Mouse (Mus musculus): Measurements from ENCODE around the gene Gfpt1. TPM values are rescaled to one million over a fixed set of nuclear protein-coding genes. Genes with fewer than 3 reads are reported as not detected.
A peak's percentile ranks its signal among the peaks of the same experiment; 100 is the strongest.

Gene Gfpt1
- polyA plus RNA-seq, 1 experiment from 2014 or later = 23.7 TPM

DNA sequence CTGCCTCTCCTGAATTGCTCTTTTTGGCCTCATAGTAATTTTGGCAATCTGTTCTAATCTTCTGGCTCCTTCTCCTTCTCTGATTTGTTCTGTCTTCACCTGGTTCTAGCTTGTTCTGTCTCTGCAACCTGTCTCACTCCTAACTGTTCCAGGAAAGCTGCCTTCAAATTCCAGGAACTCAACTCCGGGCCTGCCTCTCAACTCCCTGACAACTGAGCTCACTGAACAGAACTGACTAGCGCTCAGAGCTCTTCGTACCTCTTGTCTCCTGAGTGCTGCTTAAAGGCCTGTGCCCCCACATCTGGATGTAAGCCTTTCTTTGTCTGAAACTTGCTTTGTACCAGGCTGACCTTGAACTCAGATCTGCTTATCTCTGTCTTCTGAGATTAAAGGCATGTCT is 10.2 kb upstream of the Gfpt1 start:
- no peak overlapping the region for H3K9ac ChIP-seq (ENCODE audit: low read length)
- no peaks in the 10 kb centered on the region for H3K27me3 ChIP-seq (ENCODE audit: control insufficient read depth, insufficient read depth, low read length)
- DNase-seq (ENCODE audit: low spot score) = no peak
- H3K4me2 ChIP-seq (ENCODE audit: low read depth, severe bottlenecking) = no peak overlapping the region
- no peaks in the 10 kb centered on the region for H3K4me1 ChIP-seq (ENCODE audit: control insufficient read depth, insufficient read depth, low read length)
- no peak for ATAC-seq (ENCODE audit: insufficient number of reproducible peaks, low FRiP score, low TSS enrichment, low read depth)
- WGBS = 92% methylated on average over 3 of the region's 3 CpGs
- no peaks in the 10 kb centered on the region for H3K9me3 ChIP-seq (ENCODE audit: control insufficient read depth, low read length)
- H3K27ac ChIP-seq (replicated peaks; ENCODE audit: low read depth, low read length) = no peak overlapping the region
- no peak overlapping the region for H3K4me3 ChIP-seq (ENCODE audit: low read depth, low read length)
- H3K36me3 ChIP-seq (ENCODE audit: control insufficient read depth, insufficient read depth, low read length) = peaks cover 3% of the 10 kb centered on the region; the same call in 1 of the 2 replicates

DNA sequence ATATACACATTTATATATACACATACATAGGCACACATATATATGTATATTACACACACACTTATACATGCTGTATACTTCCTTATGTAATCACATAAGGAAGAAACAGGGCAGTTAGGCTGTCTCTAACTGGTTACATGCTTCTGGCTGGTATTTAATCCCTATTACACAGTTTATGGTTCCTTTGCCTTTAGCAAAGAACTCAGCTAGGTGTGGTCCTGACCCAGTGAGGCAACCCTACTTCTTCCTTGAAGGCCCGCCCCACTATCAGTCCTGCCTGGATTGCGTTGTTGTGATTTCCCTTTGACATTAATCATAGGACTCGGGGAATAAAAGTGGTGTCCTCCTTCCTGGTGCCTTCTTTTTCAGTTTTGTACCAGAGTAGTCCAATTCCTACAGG is 8.3 kb upstream of the Gfpt1 start:
- Histone ChIP-seq H3K4me2 (ENCODE audit: low read depth, severe bottlenecking) (no peak overlapping the region), H3K27ac (replicated peaks; ENCODE audit: low read depth, low read length) (no peak overlapping the region), H3K4me3 (ENCODE audit: low read depth, low read length) (no peak overlapping the region), H3K9ac (ENCODE audit: low read length) (no peak overlapping the region), H3K9me3 (ENCODE audit: control insufficient read depth, low read length) (no peaks in the 10 kb centered on the region), H3K36me3 (ENCODE audit: control insufficient read depth, insufficient read depth, low read length) (no peaks in the 10 kb centered on the region), H3K4me1 (ENCODE audit: control insufficient read depth, insufficient read depth, low read length) (no peaks in the 10 kb centered on the region), H3K27me3 (ENCODE audit: control insufficient read depth, insufficient read depth, low read length) (no peaks in the 10 kb centered on the region)
- DNase-seq (ENCODE audit: low spot score) = no peak
- no peak for ATAC-seq (ENCODE audit: insufficient number of reproducible peaks, low FRiP score, low TSS enrichment, low read depth)
- 93% methylated on average over 3 of the region's 3 CpGs for WGBS

DNA sequence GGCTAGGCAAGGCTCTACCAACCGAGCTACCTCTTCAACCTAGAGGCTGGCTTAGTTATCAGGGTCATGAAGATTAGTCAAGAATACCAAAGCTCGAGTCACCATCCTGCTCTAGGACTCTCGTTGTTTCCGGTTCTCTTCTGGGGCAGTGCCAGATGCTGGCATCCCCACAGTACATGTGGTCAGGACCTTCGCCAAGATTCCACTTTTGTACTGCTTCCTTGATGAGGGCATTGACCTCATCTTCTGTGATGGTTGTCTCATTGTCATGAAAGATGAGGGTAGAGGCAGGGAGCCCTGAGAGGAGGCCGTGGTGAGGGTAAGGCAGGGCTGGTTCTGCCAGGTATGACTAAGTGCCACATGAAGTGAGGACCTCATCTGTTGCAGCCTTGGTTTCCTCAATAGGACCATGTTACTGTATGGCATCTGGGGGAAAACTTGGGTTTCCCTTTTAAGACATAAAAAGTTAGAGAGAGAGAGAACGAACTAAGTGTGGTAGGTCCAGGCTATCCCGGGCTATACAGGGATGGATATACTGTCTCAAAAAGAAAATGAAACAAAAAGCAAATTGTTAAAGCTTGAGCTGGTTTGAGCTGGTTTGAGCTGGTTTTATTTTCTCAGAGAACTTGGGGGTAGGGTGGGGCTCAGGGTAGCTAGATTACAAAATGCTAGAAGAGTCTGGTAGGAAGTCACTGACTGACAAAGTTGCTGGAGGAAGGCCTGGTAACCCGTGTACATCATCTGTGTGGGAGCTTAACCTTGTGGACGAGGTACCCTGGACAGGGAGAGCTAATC is 4.6 kb upstream of the Gfpt1 start:
- Histone ChIP-seq H3K27ac (replicated peaks; ENCODE audit: low read depth, low read length) (no peak overlapping the region), H3K4me3 (ENCODE audit: low read depth, low read length) (no peak overlapping the region), H3K9me3 (ENCODE audit: control insufficient read depth, low read length) (no peaks in the 10 kb centered on the region), H3K4me1 (ENCODE audit: control insufficient read depth, insufficient read depth, low read length) (no peaks in the 10 kb centered on the region), H3K36me3 (ENCODE audit: control insufficient read depth, insufficient read depth, low read length) (no peaks in the 10 kb centered on the region), H3K4me2 (ENCODE audit: low read depth, severe bottlenecking) (no peak overlapping the region), H3K27me3 (ENCODE audit: control insufficient read depth, insufficient read depth, low read length) (no peaks in the 10 kb centered on the region), H3K9ac (ENCODE audit: low read length) (no peak overlapping the region)
- DNase-seq (ENCODE audit: low spot score) (no peak), ATAC-seq (ENCODE audit: insufficient number of reproducible peaks, low FRiP score, low TSS enrichment, low read depth) (no peak)
- 87% methylated on average over 10 of the region's 10 CpGs for WGBS

DNA sequence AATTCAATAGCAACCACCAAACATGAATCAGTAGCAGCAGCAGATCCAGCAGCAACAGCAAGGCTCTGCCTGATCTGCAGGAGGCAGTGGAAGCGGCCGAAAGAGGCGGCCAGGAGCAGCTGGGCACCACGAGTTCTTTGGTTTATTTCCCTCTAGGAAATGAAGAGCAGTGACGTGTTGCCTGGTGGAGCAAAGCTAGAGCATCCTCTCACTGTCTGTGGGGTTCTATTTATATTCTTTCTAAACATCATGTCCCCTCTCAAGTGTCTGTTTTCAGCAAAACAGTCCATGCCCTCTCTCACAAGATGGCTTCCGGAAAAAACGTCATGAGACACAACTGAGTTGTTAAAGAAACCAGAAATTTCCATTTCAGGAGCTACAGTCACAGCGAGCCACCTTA is 3.5 kb upstream of the Gfpt1 start:
- DNase-seq (ENCODE audit: low spot score) (no peak), ATAC-seq (ENCODE audit: insufficient number of reproducible peaks, low FRiP score, low TSS enrichment, low read depth) (no peak)
- 89% methylated on average over 8 of the region's 8 CpGs for WGBS
- H3K4me1 ChIP-seq (ENCODE audit: control insufficient read depth, insufficient read depth, low read length) = peaks cover 6% of the 10 kb centered on the region; the same call in 1 of the 2 replicates
- no peaks in the 10 kb centered on the region for H3K9me3 ChIP-seq (ENCODE audit: control insufficient read depth, low read length)
- H3K27me3 ChIP-seq (ENCODE audit: control insufficient read depth, insufficient read depth, low read length) = no peaks in the 10 kb centered on the region
- no peaks in the 10 kb centered on the region for H3K36me3 ChIP-seq (ENCODE audit: control insufficient read depth, insufficient read depth, low read length)
- no peak overlapping the region for H3K27ac ChIP-seq (replicated peaks; ENCODE audit: low read depth, low read length)
- no peak overlapping the region for H3K4me3 ChIP-seq (ENCODE audit: low read depth, low read length)
- H3K4me2 ChIP-seq (ENCODE audit: low read depth, severe bottlenecking) = no peak overlapping the region
- H3K9ac ChIP-seq (ENCODE audit: low read length) = no peak overlapping the region

DNA sequence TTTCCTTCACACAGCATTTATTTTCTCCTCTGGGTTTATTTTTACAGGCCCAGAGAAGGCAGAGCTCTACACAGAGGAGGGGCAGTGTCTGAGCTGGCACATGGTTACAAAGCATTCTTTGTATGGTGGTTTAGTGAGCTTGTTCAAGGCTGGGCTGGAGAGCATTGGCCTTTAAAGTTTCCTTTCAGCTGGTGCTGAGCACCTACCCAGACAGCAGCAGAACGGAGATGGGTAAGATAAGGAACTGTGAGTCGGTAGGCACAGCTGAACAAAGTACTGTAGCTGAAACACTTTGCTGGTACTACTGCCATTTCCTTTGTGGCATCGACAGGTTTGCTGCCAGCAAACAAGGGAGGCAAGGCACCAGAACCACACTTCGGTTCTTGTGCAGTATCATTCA is 1.7 kb upstream of the Gfpt1 start:
- H3K36me3 ChIP-seq (ENCODE audit: control insufficient read depth, insufficient read depth, low read length) = no peaks in the 10 kb centered on the region
- ATAC-seq (ENCODE audit: insufficient number of reproducible peaks, low FRiP score, low TSS enrichment, low read depth) = no peak
- WGBS = 89% methylated on average over 4 of the region's 4 CpGs
- H3K27ac ChIP-seq (replicated peaks; ENCODE audit: low read depth, low read length) = peak overlapping the region; percentile 52; the same call in 1 of the 2 replicates
- no peak for DNase-seq (ENCODE audit: low spot score)
- no peaks in the 10 kb centered on the region for H3K27me3 ChIP-seq (ENCODE audit: control insufficient read depth, insufficient read depth, low read length)
- H3K4me2 ChIP-seq (ENCODE audit: low read depth, severe bottlenecking) = no peak overlapping the region; the same call in 1 of the 2 replicates
- no peaks in the 10 kb centered on the region for H3K9me3 ChIP-seq (ENCODE audit: control insufficient read depth, low read length)
- H3K9ac ChIP-seq (ENCODE audit: low read length) = no peak overlapping the region
- no peak overlapping the region for H3K4me3 ChIP-seq (ENCODE audit: low read depth, low read length)
- peaks cover 6% of the 10 kb centered on the region; the same call in 1 of the 2 replicates for H3K4me1 ChIP-seq (ENCODE audit: control insufficient read depth, insufficient read depth, low read length)

DNA sequence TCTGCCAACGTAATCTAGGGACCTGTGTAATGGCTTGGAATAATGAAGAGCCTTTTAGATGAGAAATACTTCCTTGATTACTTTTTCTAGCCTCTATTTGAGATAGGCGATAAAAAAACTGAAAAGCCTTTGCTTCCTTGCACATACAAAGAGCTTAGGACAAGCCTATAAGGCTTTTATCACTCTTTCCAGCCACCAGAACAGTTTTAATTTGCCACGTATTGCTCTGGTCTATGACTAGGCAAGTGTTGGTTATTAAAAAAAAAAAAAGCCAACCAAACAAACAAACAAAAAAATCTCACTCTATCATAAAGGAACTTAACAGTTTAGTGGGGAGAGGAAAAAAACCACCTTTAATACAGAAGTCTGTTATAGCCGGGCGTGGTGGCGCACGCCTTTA is 1.2 kb upstream of the Gfpt1 start:
- no peak overlapping the region for H3K9ac ChIP-seq (ENCODE audit: low read length)
- ATAC-seq (ENCODE audit: insufficient number of reproducible peaks, low FRiP score, low TSS enrichment, low read depth) (no peak), DNase-seq (ENCODE audit: low spot score) (no peak)
- H3K4me1 ChIP-seq (ENCODE audit: control insufficient read depth, insufficient read depth, low read length) = peaks cover 6% of the 10 kb centered on the region; the same call in 1 of the 2 replicates
- H3K27me3 ChIP-seq (ENCODE audit: control insufficient read depth, insufficient read depth, low read length) = no peaks in the 10 kb centered on the region
- peak overlapping the region; percentile 52; the same call in 1 of the 2 replicates for H3K27ac ChIP-seq (replicated peaks; ENCODE audit: low read depth, low read length)
- peak overlapping the region; percentile 74; the same call in 1 of the 2 replicates for H3K4me2 ChIP-seq (ENCODE audit: low read depth, severe bottlenecking)
- WGBS = 90% methylated on average over 7 of the region's 7 CpGs
- H3K36me3 ChIP-seq (ENCODE audit: control insufficient read depth, insufficient read depth, low read length) = no peaks in the 10 kb centered on the region
- H3K9me3 ChIP-seq (ENCODE audit: control insufficient read depth, low read length) = no peaks in the 10 kb centered on the region
- H3K4me3 ChIP-seq (ENCODE audit: low read depth, low read length) = no peak overlapping the region

DNA sequence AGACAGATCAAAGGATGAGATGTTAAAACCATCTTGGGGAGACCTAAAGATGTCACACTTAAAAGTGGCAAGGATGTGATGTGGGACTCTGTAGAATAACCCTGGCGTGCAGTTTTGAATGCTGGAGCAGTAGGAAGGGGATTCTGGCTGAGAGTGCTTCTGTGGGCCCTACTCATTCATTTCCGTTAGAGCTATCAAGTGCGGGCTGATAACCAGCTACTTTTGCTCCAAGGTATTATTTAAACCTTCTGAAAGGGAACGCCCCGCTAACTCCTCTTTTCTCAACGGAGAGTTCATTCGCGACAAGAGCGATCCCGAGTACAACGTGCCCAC is 676 bp upstream of the Gfpt1 start:
- H3K27ac ChIP-seq (replicated peaks; ENCODE audit: low read depth, low read length) = peak overlapping the region; percentile 99
- ATAC-seq (ENCODE audit: insufficient number of reproducible peaks, low FRiP score, low TSS enrichment, low read depth) (no peak), DNase-seq (ENCODE audit: low spot score) (no peak)
- H3K27me3 ChIP-seq (ENCODE audit: control insufficient read depth, insufficient read depth, low read length) = no peaks in the 10 kb centered on the region
- no peaks in the 10 kb centered on the region for H3K36me3 ChIP-seq (ENCODE audit: control insufficient read depth, insufficient read depth, low read length)
- H3K9ac ChIP-seq (ENCODE audit: low read length) = peak overlapping the region; percentile 91
- peak overlapping the region; percentile 95 for H3K4me3 ChIP-seq (ENCODE audit: low read depth, low read length)
- H3K4me2 ChIP-seq (ENCODE audit: low read depth, severe bottlenecking) = peak overlapping the region; percentile 74
- under 1% methylated on average over 11 of the region's 11 CpGs for WGBS
- H3K4me1 ChIP-seq (ENCODE audit: control insufficient read depth, insufficient read depth, low read length) = peaks cover 6% of the 10 kb centered on the region; the same call in 1 of the 2 replicates
- H3K9me3 ChIP-seq (ENCODE audit: control insufficient read depth, low read length) = no peaks in the 10 kb centered on the region

DNA sequence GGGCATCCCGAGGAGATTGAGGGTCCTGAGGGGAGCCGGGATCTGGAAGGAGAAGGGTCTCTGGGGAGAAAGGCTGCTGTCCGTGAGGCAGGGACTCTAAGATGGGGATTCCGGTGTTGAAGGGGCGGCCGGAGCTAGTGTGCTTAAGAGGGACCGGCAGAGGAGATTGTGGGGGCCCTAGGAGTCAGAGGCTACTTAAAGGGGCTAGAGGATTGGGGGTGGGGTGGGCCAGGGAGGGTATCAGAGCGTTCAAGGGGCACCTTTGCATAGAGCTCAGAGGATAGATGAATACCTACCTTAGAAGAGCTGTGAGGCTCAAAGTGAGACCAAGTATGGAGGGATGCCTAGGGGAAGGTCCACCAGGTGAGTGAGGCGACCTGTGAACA is 478 bp downstream of the Gfpt1 start:
- DNase-seq (ENCODE audit: low spot score) = no peak
- Histone ChIP-seq H3K9me3 (ENCODE audit: control insufficient read depth, low read length) (no peaks in the 10 kb centered on the region), H3K27ac (replicated peaks; ENCODE audit: low read depth, low read length) (peak overlapping the region; percentile 99), H3K9ac (ENCODE audit: low read length) (peak overlapping the region; percentile 91), H3K36me3 (ENCODE audit: control insufficient read depth, insufficient read depth, low read length) (no peaks in the 10 kb centered on the region), H3K27me3 (ENCODE audit: control insufficient read depth, insufficient read depth, low read length) (no peaks in the 10 kb centered on the region), H3K4me3 (ENCODE audit: low read depth, low read length) (peak overlapping the region; percentile 95), H3K4me2 (ENCODE audit: low read depth, severe bottlenecking) (peak overlapping the region; percentile 74), H3K4me1 (ENCODE audit: control insufficient read depth, insufficient read depth, low read length) (peaks cover 6% of the 10 kb centered on the region; the same call in 1 of the 2 replicates)
- ATAC-seq (ENCODE audit: insufficient number of reproducible peaks, low FRiP score, low TSS enrichment, low read depth) = peak; percentile 36; the same call in 1 of the 2 replicates
- 1% methylated on average over 9 of the region's 9 CpGs for WGBS

Measured in limb, embryonic 11.5 days (tissue).